Mouse (Mus musculus): ENCODE data around the gene Fam168b.

- TF ChIP-seq CTCF (IDR thresholded peaks at IDR 0.05; ENCODE audit: insufficient read depth, low read length) (no peak), POLR2A (IDR thresholded peaks at IDR 0.05; ENCODE audit: borderline replicate concordance, extremely low read depth, low read depth, low read length) (no peak)
These were observed 76.0 kb downstream of the Fam168b start for GRCm38 (mm10) chr1:34766899-34767298.

Measured in lung, adult 2 months (tissue).